Mouse (Mus musculus): Measurements from ENCODE around the gene Rab7. TPM values are rescaled to one million over a fixed set of nuclear protein-coding genes. Genes with fewer than 3 reads are reported as not detected.
A peak's percentile ranks its signal among the peaks of the same experiment; 100 is the strongest.
"Not testable (repeated sequence)": the region's sequence is repeated elsewhere in the genome, so short reads cannot be mapped to it uniquely, and the experiment has no call there.

Gene Rab7
- polyA plus RNA-seq, 1 experiment from 2014 or later, result 240 TPM

DNA sequence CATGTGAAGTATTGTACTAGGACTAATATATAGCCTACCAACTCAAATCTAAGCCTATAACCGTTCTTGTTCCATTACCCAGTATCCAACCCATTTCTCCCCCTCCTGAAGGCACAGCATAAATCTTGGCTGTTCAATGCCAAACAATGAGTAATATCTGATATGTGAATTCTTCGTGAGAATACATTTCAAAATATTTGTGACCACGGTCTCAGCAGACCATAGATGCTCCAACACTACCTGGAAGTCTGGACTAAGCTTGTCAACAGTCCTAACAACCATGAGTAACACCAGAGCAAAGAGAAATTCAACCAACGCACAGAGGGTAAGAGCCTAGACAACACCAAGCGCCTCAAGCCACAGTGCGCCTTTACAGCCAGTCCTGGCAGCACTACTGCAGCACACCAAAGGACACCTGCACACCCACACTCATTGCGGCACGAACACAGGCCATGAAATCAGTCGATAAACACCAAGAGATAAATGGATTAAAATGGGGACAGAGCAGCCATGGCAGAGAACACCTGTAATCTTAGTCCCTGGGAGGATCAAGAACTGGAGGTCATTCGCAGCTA lies 21.7 kb downstream of the Rab7 start:
- DNase-seq (ENCODE audit: low spot score), result no peak
- ATAC-seq (ENCODE audit: low read depth), result no peak
- no peak overlapping the region for H3K4me2 ChIP-seq (ENCODE audit: low read depth, low read length)
- H3K4me1 ChIP-seq (ENCODE audit: control insufficient read depth, insufficient read depth, low read length), result peaks cover 2% of the 10 kb centered on the region; the same call in 1 of the 2 replicates
- 96% methylated on average over 10 of the region's 10 CpGs for WGBS
- no peaks in the 10 kb centered on the region for H3K9me3 ChIP-seq (ENCODE audit: control insufficient read depth, low read length)
- no peak overlapping the region for H3K9ac ChIP-seq (ENCODE audit: low read depth, low read length)
- H3K4me3 ChIP-seq (ENCODE audit: low read depth, low read length), result no peak overlapping the region
- H3K36me3 ChIP-seq (ENCODE audit: control insufficient read depth, insufficient read depth, low read length), result peaks cover 3% of the 10 kb centered on the region; the same call in 1 of the 2 replicates
- H3K27ac ChIP-seq (replicated peaks; ENCODE audit: low read depth, low read length), result no peak overlapping the region
- H3K27me3 ChIP-seq (replicated peaks; ENCODE audit: control insufficient read depth, insufficient read depth, low read length), result no peaks in the 10 kb centered on the region

DNA sequence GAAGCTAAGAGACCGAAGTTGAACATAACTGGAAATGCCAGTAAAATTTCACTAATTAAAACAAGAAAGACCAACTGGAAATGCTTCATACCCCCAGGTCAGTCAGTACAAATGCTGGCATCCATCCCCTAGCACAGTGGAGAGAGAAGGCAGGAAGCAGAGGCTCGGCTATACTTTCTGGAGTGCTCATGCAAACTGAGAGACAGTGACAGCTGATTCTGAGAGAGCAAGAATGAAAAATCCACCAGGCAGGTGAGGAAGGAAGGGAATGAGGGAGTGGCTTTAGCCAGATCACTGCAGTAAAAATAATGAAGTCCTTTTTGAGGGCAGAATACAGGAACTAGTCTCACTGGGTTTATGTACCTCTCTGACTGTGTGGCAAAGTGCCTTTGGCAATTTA lies 25.9 kb downstream of the Rab7 start:
- Histone ChIP-seq H3K4me2 (ENCODE audit: low read depth, low read length) (no peak overlapping the region), H3K4me1 (ENCODE audit: control insufficient read depth, insufficient read depth, low read length) (peaks cover 7% of the 10 kb centered on the region; the same call in 1 of the 2 replicates), H3K4me3 (ENCODE audit: low read depth, low read length) (no peak overlapping the region), H3K36me3 (ENCODE audit: control insufficient read depth, insufficient read depth, low read length) (0 out of 2 replicates have a peak, but pooled peaks cover 3% of the 10 kb centered on the region), H3K27me3 (replicated peaks; ENCODE audit: control insufficient read depth, insufficient read depth, low read length) (no peaks in the 10 kb centered on the region), H3K9ac (ENCODE audit: low read depth, low read length) (no peak overlapping the region), H3K9me3 (ENCODE audit: control insufficient read depth, low read length) (no peaks in the 10 kb centered on the region), H3K27ac (replicated peaks; ENCODE audit: low read depth, low read length) (no peak overlapping the region)
- DNase-seq (ENCODE audit: low spot score) (peak; percentile 11), ATAC-seq (ENCODE audit: low read depth) (peak; percentile 47; the same call in 1 of the 2 replicates)
- WGBS, result 49% methylated on average over 2 of the region's 2 CpGs

DNA sequence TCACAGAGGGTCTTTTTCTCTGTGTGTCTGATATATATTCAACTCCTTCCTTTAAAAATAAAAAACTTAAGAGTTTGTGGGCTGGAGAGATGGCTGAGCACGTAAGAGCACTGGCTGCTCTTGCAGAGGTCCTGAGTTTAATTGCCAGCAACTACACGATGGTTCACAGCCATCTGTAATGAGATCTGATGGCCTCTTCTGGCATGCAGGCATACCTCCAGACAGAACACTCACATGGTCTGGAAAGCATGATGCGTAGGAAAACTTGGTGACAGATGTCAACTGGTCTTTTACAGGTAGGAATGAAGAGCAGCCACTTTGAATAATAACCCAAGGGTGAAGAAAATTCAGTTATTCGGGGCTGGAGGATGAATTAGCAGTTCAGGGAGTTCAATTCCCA lies 27.2 kb downstream of the Rab7 start:
- Histone ChIP-seq H3K9ac (ENCODE audit: low read depth, low read length) (no peak overlapping the region), H3K36me3 (ENCODE audit: control insufficient read depth, insufficient read depth, low read length) (peaks cover 11% of the 10 kb centered on the region; the same call in 1 of the 2 replicates), H3K9me3 (ENCODE audit: control insufficient read depth, low read length) (no peaks in the 10 kb centered on the region), H3K27me3 (replicated peaks; ENCODE audit: control insufficient read depth, insufficient read depth, low read length) (no peaks in the 10 kb centered on the region), H3K4me3 (ENCODE audit: low read depth, low read length) (no peak overlapping the region), H3K27ac (replicated peaks; ENCODE audit: low read depth, low read length) (no peak overlapping the region), H3K4me2 (ENCODE audit: low read depth, low read length) (no peak overlapping the region), H3K4me1 (ENCODE audit: control insufficient read depth, insufficient read depth, low read length) (peaks cover 7% of the 10 kb centered on the region; the same call in 1 of the 2 replicates)
- no peak for ATAC-seq (ENCODE audit: low read depth)
- no peak for DNase-seq (ENCODE audit: low spot score)
- 48% methylated on average over 4 of the region's 4 CpGs for WGBS

DNA sequence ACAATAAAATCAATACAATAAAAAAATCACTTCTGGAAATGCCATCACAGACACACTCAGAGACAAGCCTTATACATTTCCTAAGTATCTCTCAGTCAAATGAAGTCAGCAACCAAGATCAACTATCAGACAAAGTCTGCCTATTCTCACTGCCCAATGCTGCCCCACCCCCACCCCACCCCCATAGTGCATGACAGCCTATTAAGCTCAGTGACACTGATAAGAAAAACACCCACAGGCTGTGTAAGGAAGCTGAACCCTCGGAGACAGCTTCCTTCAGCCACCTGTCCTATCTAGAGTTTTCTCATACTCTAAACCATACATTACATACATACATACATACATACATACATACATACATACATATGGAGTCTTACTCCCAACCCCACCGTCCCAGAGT lies 29.3 kb downstream of the Rab7 start:
- Histone ChIP-seq H3K4me3 (ENCODE audit: low read depth, low read length) (no peak overlapping the region), H3K27me3 (replicated peaks; ENCODE audit: control insufficient read depth, insufficient read depth, low read length) (no peaks in the 10 kb centered on the region), H3K4me2 (ENCODE audit: low read depth, low read length) (no peak overlapping the region), H3K36me3 (ENCODE audit: control insufficient read depth, insufficient read depth, low read length) (peaks cover 28% of the 10 kb centered on the region), H3K27ac (replicated peaks; ENCODE audit: low read depth, low read length) (no peak overlapping the region), H3K9me3 (ENCODE audit: control insufficient read depth, low read length) (no peaks in the 10 kb centered on the region), H3K9ac (ENCODE audit: low read depth, low read length) (no peak overlapping the region), H3K4me1 (ENCODE audit: control insufficient read depth, insufficient read depth, low read length) (peaks cover 7% of the 10 kb centered on the region; the same call in 1 of the 2 replicates)
- no peak for DNase-seq (ENCODE audit: low spot score)
- 71% methylated on average over 2 of the region's 2 CpGs for WGBS
- no peak for ATAC-seq (ENCODE audit: low read depth)

DNA sequence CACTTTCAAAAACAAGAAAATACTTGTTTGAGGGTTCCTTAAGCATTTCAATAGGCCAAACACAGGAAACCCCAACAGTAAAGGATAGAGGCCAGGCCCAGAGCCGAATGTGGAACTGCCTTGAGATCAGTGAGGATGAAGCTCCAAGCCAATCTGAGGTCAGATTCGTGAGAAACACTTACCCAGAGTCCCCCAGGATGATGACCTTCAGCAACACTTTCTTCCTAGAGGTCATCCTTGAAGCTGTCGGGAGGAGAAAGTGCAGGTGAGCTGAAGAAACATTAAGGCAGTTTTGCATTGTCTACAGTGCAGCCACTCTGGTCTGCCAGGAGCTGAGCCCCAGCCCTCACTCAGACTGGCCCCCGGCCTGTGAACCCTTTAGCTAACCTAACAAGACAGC lies 31.6 kb downstream of the Rab7 start:
- peaks cover 48% of the 10 kb centered on the region for H3K36me3 ChIP-seq (ENCODE audit: control insufficient read depth, insufficient read depth, low read length)
- DNase-seq (ENCODE audit: low spot score) (no peak), ATAC-seq (ENCODE audit: low read depth) (no peak)
- H3K27ac ChIP-seq (replicated peaks; ENCODE audit: low read depth, low read length), result no peak overlapping the region
- no peak overlapping the region for H3K4me2 ChIP-seq (ENCODE audit: low read depth, low read length)
- H3K4me1 ChIP-seq (ENCODE audit: control insufficient read depth, insufficient read depth, low read length), result peaks cover 5% of the 10 kb centered on the region; the same call in 1 of the 2 replicates
- H3K27me3 ChIP-seq (replicated peaks; ENCODE audit: control insufficient read depth, insufficient read depth, low read length), result no peaks in the 10 kb centered on the region
- H3K9ac ChIP-seq (ENCODE audit: low read depth, low read length), result no peak overlapping the region
- WGBS, result 81% methylated on average over 4 of the region's 4 CpGs
- no peaks in the 10 kb centered on the region for H3K9me3 ChIP-seq (ENCODE audit: control insufficient read depth, low read length)
- no peak overlapping the region for H3K4me3 ChIP-seq (ENCODE audit: low read depth, low read length)

DNA sequence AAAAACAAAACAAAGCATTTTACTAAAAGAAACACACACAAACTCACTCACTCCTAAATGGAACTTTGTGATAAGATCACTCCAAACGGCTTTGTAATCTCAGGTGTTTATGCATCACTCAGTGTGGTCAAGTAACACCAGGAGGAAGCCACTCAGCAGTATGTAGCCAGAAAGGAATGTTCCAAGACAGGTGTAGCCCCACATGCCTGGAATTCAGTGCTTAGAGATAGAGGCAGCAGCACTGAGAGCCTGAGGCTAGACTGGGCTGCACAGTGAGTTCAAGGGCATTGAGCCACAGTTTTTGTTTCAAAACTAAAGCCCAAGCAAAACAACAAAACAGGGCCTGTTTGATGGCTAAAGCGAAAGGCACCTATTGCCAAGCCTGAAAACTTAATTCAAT lies 32.5 kb downstream of the Rab7 start:
- WGBS, result 66% methylated on average over 2 of the region's 2 CpGs
- no peak overlapping the region for H3K27ac ChIP-seq (replicated peaks; ENCODE audit: low read depth, low read length)
- no peak for DNase-seq (ENCODE audit: low spot score)
- H3K4me3 ChIP-seq (ENCODE audit: low read depth, low read length), result no peak overlapping the region
- no peaks in the 10 kb centered on the region for H3K4me1 ChIP-seq (ENCODE audit: control insufficient read depth, insufficient read depth, low read length)
- H3K9me3 ChIP-seq (ENCODE audit: control insufficient read depth, low read length), result no peaks in the 10 kb centered on the region
- no peak overlapping the region for H3K4me2 ChIP-seq (ENCODE audit: low read depth, low read length)
- H3K27me3 ChIP-seq (replicated peaks; ENCODE audit: control insufficient read depth, insufficient read depth, low read length), result no peaks in the 10 kb centered on the region
- H3K36me3 ChIP-seq (ENCODE audit: control insufficient read depth, insufficient read depth, low read length), result peaks cover 53% of the 10 kb centered on the region
- H3K9ac ChIP-seq (ENCODE audit: low read depth, low read length), result no peak overlapping the region
- no peak for ATAC-seq (ENCODE audit: low read depth)

- H3K36me3 ChIP-seq (ENCODE audit: control insufficient read depth, insufficient read depth, low read length), result peaks cover 66% of the 10 kb centered on the region
- not testable (repeated sequence) for DNase-seq (ENCODE audit: low spot score); H3K27ac ChIP-seq (replicated peaks; ENCODE audit: low read depth, low read length); H3K4me1 ChIP-seq (ENCODE audit: control insufficient read depth, insufficient read depth, low read length); H3K4me2 ChIP-seq (ENCODE audit: low read depth, low read length); H3K9me3 ChIP-seq (ENCODE audit: control insufficient read depth, low read length); H3K27me3 ChIP-seq (replicated peaks; ENCODE audit: control insufficient read depth, insufficient read depth, low read length); H3K9ac ChIP-seq (ENCODE audit: low read depth, low read length); H3K4me3 ChIP-seq (ENCODE audit: low read depth, low read length); ATAC-seq (ENCODE audit: low read depth)
- 73% methylated on average over 1 of the region's 1 CpGs for WGBS
Observed at GRCm38 (mm10) chr6:88011106-88011505, 34.0 kb downstream of the Rab7 start.

- DNase-seq (ENCODE audit: low spot score) (no peak), ATAC-seq (ENCODE audit: low read depth) (no peak)
- Histone ChIP-seq H3K27ac (replicated peaks; ENCODE audit: low read depth, low read length) (no peak overlapping the region), H3K9ac (ENCODE audit: low read depth, low read length) (no peak overlapping the region), H3K27me3 (replicated peaks; ENCODE audit: control insufficient read depth, insufficient read depth, low read length) (no peaks in the 10 kb centered on the region), H3K4me1 (ENCODE audit: control insufficient read depth, insufficient read depth, low read length) (no peaks in the 10 kb centered on the region), H3K4me2 (ENCODE audit: low read depth, low read length) (no peak overlapping the region), H3K9me3 (ENCODE audit: control insufficient read depth, low read length) (no peaks in the 10 kb centered on the region), H3K36me3 (ENCODE audit: control insufficient read depth, insufficient read depth, low read length) (peaks cover 80% of the 10 kb centered on the region), H3K4me3 (ENCODE audit: low read depth, low read length) (no peak overlapping the region)
- WGBS, result 85% methylated on average over 4 of the region's 4 CpGs
Observed at GRCm38 (mm10) chr6:88009209-88009608, 35.9 kb downstream of the Rab7 start.

GRCm38 (mm10) chr6:88004773-88005172 lies 40.3 kb downstream of the Rab7 start:
- H3K27ac ChIP-seq (replicated peaks; ENCODE audit: low read depth, low read length); H3K9me3 ChIP-seq (ENCODE audit: control insufficient read depth, low read length); H3K27me3 ChIP-seq (replicated peaks; ENCODE audit: control insufficient read depth, insufficient read depth, low read length); H3K4me1 ChIP-seq (ENCODE audit: control insufficient read depth, insufficient read depth, low read length); ATAC-seq (ENCODE audit: low read depth); DNase-seq (ENCODE audit: low spot score); H3K4me2 ChIP-seq (ENCODE audit: low read depth, low read length); H3K9ac ChIP-seq (ENCODE audit: low read depth, low read length); H3K4me3 ChIP-seq (ENCODE audit: low read depth, low read length): not testable (repeated sequence)
- peaks cover 88% of the 10 kb centered on the region for H3K36me3 ChIP-seq (ENCODE audit: control insufficient read depth, insufficient read depth, low read length)
- 91% methylated on average over 12 of the region's 14 CpGs for WGBS

Measured in embryonic facial prominence, embryonic 14.5 days (tissue).